Mouse (Mus musculus): ENCODE data around the gene Pld1. TPM values are rescaled to one million over a fixed set of nuclear protein-coding genes. Genes with fewer than 3 reads are reported as not detected.

The Pld1 gene
- polyA plus RNA-seq, 1 experiment from 2014 or later: 8.9 TPM

- H3K27me3 ChIP-seq: no peaks in the 10 kb centered on the region
- H3K9me3 ChIP-seq: no peaks in the 10 kb centered on the region
- H3K27ac ChIP-seq: no peak overlapping the region
- H3K4me2 ChIP-seq: no peak overlapping the region
- no peak overlapping the region for H3K4me3 ChIP-seq
- ATAC-seq (ENCODE audit: insufficient number of reproducible peaks, low FRiP score, low TSS enrichment, low read depth): no peak
- no peak overlapping the region for H3K9ac ChIP-seq
- H3K36me3 ChIP-seq: peaks cover 5% of the 10 kb centered on the region; the same call in 1 of the 2 replicates
- 68% methylated on average over 5 of the region's 5 CpGs for WGBS
- H3K4me1 ChIP-seq: no peaks in the 10 kb centered on the region
Observed at GRCm38 (mm10) chr3:27949175-27949872, 10.8 kb downstream of the Pld1 start.

GRCm38 (mm10) chr3:27949873-27950250 lies 11.4 kb downstream of the Pld1 start:
- Histone ChIP-seq H3K27ac (no peak overlapping the region), H3K4me3 (no peak overlapping the region), H3K4me2 (no peak overlapping the region), H3K4me1 (no peaks in the 10 kb centered on the region), H3K9me3 (no peaks in the 10 kb centered on the region), H3K9ac (no peak overlapping the region), H3K27me3 (no peaks in the 10 kb centered on the region), H3K36me3 (peaks cover 5% of the 10 kb centered on the region; the same call in 1 of the 2 replicates)
- ATAC-seq (ENCODE audit: insufficient number of reproducible peaks, low FRiP score, low TSS enrichment, low read depth): no peak
- WGBS: 76% methylated on average over 6 of the region's 6 CpGs

- Histone ChIP-seq H3K4me2 (no peak overlapping the region), H3K4me3 (no peak overlapping the region), H3K9me3 (no peaks in the 10 kb centered on the region), H3K4me1 (no peaks in the 10 kb centered on the region), H3K36me3 (peaks cover 5% of the 10 kb centered on the region; the same call in 1 of the 2 replicates), H3K27ac (no peak overlapping the region), H3K9ac (no peak overlapping the region), H3K27me3 (no peaks in the 10 kb centered on the region)
- WGBS: 82% methylated on average over 2 of the region's 2 CpGs
- ATAC-seq (ENCODE audit: insufficient number of reproducible peaks, low FRiP score, low TSS enrichment, low read depth): no peak
Observed at GRCm38 (mm10) chr3:27950726-27951125, 12.2 kb downstream of the Pld1 start.

- Histone ChIP-seq H3K4me1 (no peaks in the 10 kb centered on the region), H3K4me2 (no peak overlapping the region), H3K4me3 (no peak overlapping the region), H3K9ac (no peak overlapping the region), H3K36me3 (peaks cover 5% of the 10 kb centered on the region; the same call in 1 of the 2 replicates), H3K27ac (no peak overlapping the region), H3K9me3 (no peaks in the 10 kb centered on the region), H3K27me3 (no peaks in the 10 kb centered on the region)
- ATAC-seq (ENCODE audit: insufficient number of reproducible peaks, low FRiP score, low TSS enrichment, low read depth): no peak
- whole genome bisulfite sequencing: 75% methylated on average over 4 of the region's 4 CpGs
Observed at GRCm38 (mm10) chr3:27951721-27952120, 13.2 kb downstream of the Pld1 start.

- H3K9ac ChIP-seq: no peak overlapping the region
- 96% methylated on average over 1 of the region's 1 CpGs for WGBS
- peaks cover 5% of the 10 kb centered on the region; the same call in 1 of the 2 replicates for H3K36me3 ChIP-seq
- no peak overlapping the region for H3K4me3 ChIP-seq
- no peak for ATAC-seq (ENCODE audit: insufficient number of reproducible peaks, low FRiP score, low TSS enrichment, low read depth)
- H3K27me3 ChIP-seq: no peaks in the 10 kb centered on the region
- H3K4me1 ChIP-seq: no peaks in the 10 kb centered on the region
- H3K4me2 ChIP-seq: no peak overlapping the region
- no peak overlapping the region for H3K27ac ChIP-seq
- no peaks in the 10 kb centered on the region for H3K9me3 ChIP-seq
Observed at GRCm38 (mm10) chr3:27956006-27956405, 17.5 kb downstream of the Pld1 start.

- Histone ChIP-seq H3K36me3 (no peaks in the 10 kb centered on the region), H3K9me3 (no peaks in the 10 kb centered on the region), H3K4me1 (peaks cover 7% of the 10 kb centered on the region; the same call in 1 of the 2 replicates), H3K4me3 (no peak overlapping the region), H3K4me2 (no peak overlapping the region), H3K27ac (no peak overlapping the region), H3K9ac (no peak overlapping the region), H3K27me3 (no peaks in the 10 kb centered on the region)
- 93% methylated on average over 6 of the region's 6 CpGs for WGBS
- no peak for ATAC-seq (ENCODE audit: insufficient number of reproducible peaks, low FRiP score, low TSS enrichment, low read depth)
Observed at GRCm38 (mm10) chr3:27959221-27959620, 20.7 kb downstream of the Pld1 start.

GRCm38 (mm10) chr3:27961162-27961561 lies 22.7 kb downstream of the Pld1 start:
- H3K9me3 ChIP-seq: no peaks in the 10 kb centered on the region
- WGBS: 90% methylated on average over 3 of the region's 3 CpGs
- peaks cover 13% of the 10 kb centered on the region; the same call in 1 of the 2 replicates for H3K4me1 ChIP-seq
- no peaks in the 10 kb centered on the region for H3K27me3 ChIP-seq
- H3K4me3 ChIP-seq: no peak overlapping the region
- H3K27ac ChIP-seq: no peak overlapping the region
- H3K36me3 ChIP-seq: no peaks in the 10 kb centered on the region
- no peak overlapping the region for H3K4me2 ChIP-seq
- no peak for ATAC-seq (ENCODE audit: insufficient number of reproducible peaks, low FRiP score, low TSS enrichment, low read depth)
- H3K9ac ChIP-seq: no peak overlapping the region

- H3K27me3 ChIP-seq: no peaks in the 10 kb centered on the region
- H3K9ac ChIP-seq: no peak overlapping the region
- ATAC-seq (ENCODE audit: insufficient number of reproducible peaks, low FRiP score, low TSS enrichment, low read depth): no peak
- no peak overlapping the region for H3K4me3 ChIP-seq
- peaks cover 13% of the 10 kb centered on the region; the same call in 1 of the 2 replicates for H3K4me1 ChIP-seq
- no peaks in the 10 kb centered on the region for H3K9me3 ChIP-seq
- H3K4me2 ChIP-seq: no peak overlapping the region
- no peak overlapping the region for H3K27ac ChIP-seq
- 55% methylated on average over 6 of the region's 6 CpGs for WGBS
- no peaks in the 10 kb centered on the region for H3K36me3 ChIP-seq
Observed at GRCm38 (mm10) chr3:27963795-27964201, 25.3 kb downstream of the Pld1 start.

GRCm38 (mm10) chr3:27968671-27969070 lies 30.2 kb downstream of the Pld1 start:
- Histone ChIP-seq H3K27me3 (no peaks in the 10 kb centered on the region), H3K9ac (no peak overlapping the region), H3K36me3 (no peaks in the 10 kb centered on the region), H3K4me3 (no peak overlapping the region), H3K27ac (no peak overlapping the region), H3K4me2 (no peak overlapping the region), H3K4me1 (peaks cover 13% of the 10 kb centered on the region; the same call in 1 of the 2 replicates), H3K9me3 (no peaks in the 10 kb centered on the region)
- 78% methylated on average over 8 of the region's 8 CpGs for WGBS
- no peak for ATAC-seq (ENCODE audit: insufficient number of reproducible peaks, low FRiP score, low TSS enrichment, low read depth)

GRCm38 (mm10) chr3:27973936-27974335 lies 35.4 kb downstream of the Pld1 start:
- no peak overlapping the region for H3K4me2 ChIP-seq
- no peak overlapping the region for H3K9ac ChIP-seq
- WGBS: 89% methylated on average over 7 of the region's 7 CpGs
- no peak overlapping the region for H3K4me3 ChIP-seq
- H3K27me3 ChIP-seq: no peaks in the 10 kb centered on the region
- no peak overlapping the region for H3K27ac ChIP-seq
- H3K4me1 ChIP-seq: 0 out of 2 replicates have a peak, but pooled peaks cover 2% of the 10 kb centered on the region
- H3K36me3 ChIP-seq: no peaks in the 10 kb centered on the region
- no peak for ATAC-seq (ENCODE audit: insufficient number of reproducible peaks, low FRiP score, low TSS enrichment, low read depth)
- no peaks in the 10 kb centered on the region for H3K9me3 ChIP-seq

GRCm38 (mm10) chr3:27974981-27975380 lies 36.5 kb downstream of the Pld1 start:
- Histone ChIP-seq H3K36me3 (no peaks in the 10 kb centered on the region), H3K27ac (no peak overlapping the region), H3K9me3 (no peaks in the 10 kb centered on the region), H3K4me1 (0 out of 2 replicates have a peak, but pooled peaks cover 2% of the 10 kb centered on the region), H3K9ac (no peak overlapping the region), H3K27me3 (no peaks in the 10 kb centered on the region), H3K4me2 (no peak overlapping the region), H3K4me3 (no peak overlapping the region)
- 95% methylated on average over 3 of the region's 3 CpGs for WGBS
- ATAC-seq (ENCODE audit: insufficient number of reproducible peaks, low FRiP score, low TSS enrichment, low read depth): no peak

GRCm38 (mm10) chr3:27976931-27977544 lies 38.5 kb downstream of the Pld1 start:
- Histone ChIP-seq H3K4me1 (no peaks in the 10 kb centered on the region; the same call in 1 of the 2 replicates), H3K27ac (no peak overlapping the region), H3K9ac (no peak overlapping the region), H3K4me3 (no peak overlapping the region), H3K4me2 (no peak overlapping the region), H3K36me3 (no peaks in the 10 kb centered on the region), H3K27me3 (no peaks in the 10 kb centered on the region), H3K9me3 (no peaks in the 10 kb centered on the region)
- 72% methylated on average over 10 of the region's 10 CpGs for WGBS
- ATAC-seq (ENCODE audit: insufficient number of reproducible peaks, low FRiP score, low TSS enrichment, low read depth): no peak

Measured in limb, embryonic 15.5 days (tissue).